Mouse (Mus musculus): ENCODE data around the gene Gm9611. TPM values are rescaled to one million over a fixed set of nuclear protein-coding genes. Genes with fewer than 3 reads are reported as not detected.
"Not testable (repeated sequence)": the region's sequence is repeated elsewhere in the genome, so short reads cannot be mapped to it uniquely, and the experiment has no call there.

Gene Gm9611
- not detected in 2 replicates for polyA plus RNA-seq (2014; fragmentation: Nextera tagmentation; extraction: Ambion mirVana)

GRCm38 (mm10) chr14:42297258-42297657 is at the start of gene Gm9611:
Gm9611 (minus strand) TSS chr14:42297358.
- not testable (repeated sequence) for H3K4me3 ChIP-seq (ENCODE audit: low read depth, low read length); H3K27me3 ChIP-seq (ENCODE audit: control insufficient read depth, insufficient read depth, low read length); H3K9ac ChIP-seq (replicated peaks; ENCODE audit: low read depth, low read length); ATAC-seq (ENCODE audit: insufficient number of reproducible peaks, insufficient read depth, low FRiP score, low read depth); H3K4me2 ChIP-seq (replicated peaks; ENCODE audit: low read depth, low read length); H3K36me3 ChIP-seq (ENCODE audit: control insufficient read depth, insufficient read depth, low read length); H3K4me1 ChIP-seq (ENCODE audit: control insufficient read depth, insufficient read depth, low read length); H3K9me3 ChIP-seq (ENCODE audit: control insufficient read depth, low read depth, low read length); H3K27ac ChIP-seq (ENCODE audit: low read length)
- WGBS = no CpG with 5 or more reads among the region's 3 CpGs

- no CpG with 5 or more reads among the region's 1 CpGs for WGBS
- not testable (repeated sequence) for ATAC-seq (ENCODE audit: insufficient number of reproducible peaks, insufficient read depth, low FRiP score, low read depth); H3K9me3 ChIP-seq (ENCODE audit: control insufficient read depth, low read depth, low read length); H3K36me3 ChIP-seq (ENCODE audit: control insufficient read depth, insufficient read depth, low read length); H3K4me2 ChIP-seq (replicated peaks; ENCODE audit: low read depth, low read length); H3K4me3 ChIP-seq (ENCODE audit: low read depth, low read length); H3K27me3 ChIP-seq (ENCODE audit: control insufficient read depth, insufficient read depth, low read length); H3K4me1 ChIP-seq (ENCODE audit: control insufficient read depth, insufficient read depth, low read length); H3K27ac ChIP-seq (ENCODE audit: low read length); H3K9ac ChIP-seq (replicated peaks; ENCODE audit: low read depth, low read length)
These were observed 12.8 kb upstream of the Gm9611 start, which contains the start of gene Gm7995 for GRCm38 (mm10) chr14:42309910-42310309. Gm7995 (plus strand) TSS chr14:42310210.

GRCm38 (mm10) chr14:42259948-42260347 is 37.2 kb downstream of the Gm9611 start, which contains the start of gene Gm17026:
Gm17026 (minus strand) TSS chr14:42260048.
- not testable (repeated sequence) for H3K27me3 ChIP-seq (ENCODE audit: control insufficient read depth, insufficient read depth, low read length); H3K9me3 ChIP-seq (ENCODE audit: control insufficient read depth, low read depth, low read length); H3K4me2 ChIP-seq (replicated peaks; ENCODE audit: low read depth, low read length); H3K4me3 ChIP-seq (ENCODE audit: low read depth, low read length); H3K9ac ChIP-seq (replicated peaks; ENCODE audit: low read depth, low read length); H3K4me1 ChIP-seq (ENCODE audit: control insufficient read depth, insufficient read depth, low read length); H3K36me3 ChIP-seq (ENCODE audit: control insufficient read depth, insufficient read depth, low read length); H3K27ac ChIP-seq (ENCODE audit: low read length); ATAC-seq (ENCODE audit: insufficient number of reproducible peaks, insufficient read depth, low FRiP score, low read depth)
- WGBS = no CpG with 5 or more reads among the region's 3 CpGs

Small RNA genes lying within 50 kb of the gene (microRNA-seq; reads per million reads assigned to microRNA genes)
- gene Gm25208 (not detected), gene Gm25892 (not detected)

Other genes starting within 250 kb of the Gm9611 start
- not detected in 2 replicates for gene Gm7951, start 180.0 kb downstream of the Gm9611 start, polyA plus RNA-seq (2014; fragmentation: Nextera tagmentation; extraction: Ambion mirVana)
- gene Gm17027, start 134.7 kb downstream of the Gm9611 start, polyA plus RNA-seq (2014; fragmentation: Nextera tagmentation; extraction: Ambion mirVana) = not detected in 2 replicates
- gene Gm3573, start 106.6 kb downstream of the Gm9611 start, polyA plus RNA-seq (2014; fragmentation: Nextera tagmentation; extraction: Ambion mirVana) = not detected in 2 replicates
- gene Gm17026, start 37.3 kb downstream of the Gm9611 start, polyA plus RNA-seq (2014; fragmentation: Nextera tagmentation; extraction: Ambion mirVana) = not detected in 2 replicates
- gene Gm7995, start 12.9 kb upstream of the Gm9611 start, polyA plus RNA-seq (2014; fragmentation: Nextera tagmentation; extraction: Ambion mirVana) = not detected in 2 replicates
- not detected in 2 replicates for gene Gm8005, start 142.3 kb upstream of the Gm9611 start, polyA plus RNA-seq (2014; fragmentation: Nextera tagmentation; extraction: Ambion mirVana)
- gene Gm8011, start 166.5 kb upstream of the Gm9611 start, polyA plus RNA-seq (2014; fragmentation: Nextera tagmentation; extraction: Ambion mirVana) = not detected in 2 replicates
- not detected in 2 replicates for gene Gm8020, start 205.0 kb upstream of the Gm9611 start, polyA plus RNA-seq (2014; fragmentation: Nextera tagmentation; extraction: Ambion mirVana)
- not detected in 2 replicates for gene Gm8024, start 226.9 kb upstream of the Gm9611 start, polyA plus RNA-seq (2014; fragmentation: Nextera tagmentation; extraction: Ambion mirVana)

Data from stomach, embryonic 14.5 days (tissue).